Mouse (Mus musculus): ENCODE measurements around the gene Wnt4.

Wnt4 gene

DNA sequence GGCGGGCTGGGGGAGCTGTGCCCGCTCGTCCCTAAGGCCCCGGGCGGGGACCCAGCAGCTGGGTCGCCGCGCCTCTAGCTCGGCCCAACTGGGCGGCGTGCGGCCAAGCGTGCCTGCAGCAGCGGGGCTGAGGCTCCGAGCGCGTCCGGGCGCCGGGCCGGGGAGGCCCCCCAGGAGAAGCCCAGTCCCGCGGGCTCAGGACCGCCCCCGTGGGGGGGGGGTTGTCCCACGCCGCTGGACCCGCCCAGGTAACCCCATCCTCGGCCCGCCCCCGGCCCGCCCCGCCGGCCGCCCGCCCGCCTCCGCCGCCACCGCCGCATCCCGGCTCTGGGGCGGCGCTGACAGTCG lies at the start of gene Wnt4:
Gene Wnt4 (plus strand): TSS at position 324 of the 348 bp plus-strand sequence.
- DNase-seq (ENCODE audit: extremely low read depth, insufficient read length, low spot score): no peak

DNA sequence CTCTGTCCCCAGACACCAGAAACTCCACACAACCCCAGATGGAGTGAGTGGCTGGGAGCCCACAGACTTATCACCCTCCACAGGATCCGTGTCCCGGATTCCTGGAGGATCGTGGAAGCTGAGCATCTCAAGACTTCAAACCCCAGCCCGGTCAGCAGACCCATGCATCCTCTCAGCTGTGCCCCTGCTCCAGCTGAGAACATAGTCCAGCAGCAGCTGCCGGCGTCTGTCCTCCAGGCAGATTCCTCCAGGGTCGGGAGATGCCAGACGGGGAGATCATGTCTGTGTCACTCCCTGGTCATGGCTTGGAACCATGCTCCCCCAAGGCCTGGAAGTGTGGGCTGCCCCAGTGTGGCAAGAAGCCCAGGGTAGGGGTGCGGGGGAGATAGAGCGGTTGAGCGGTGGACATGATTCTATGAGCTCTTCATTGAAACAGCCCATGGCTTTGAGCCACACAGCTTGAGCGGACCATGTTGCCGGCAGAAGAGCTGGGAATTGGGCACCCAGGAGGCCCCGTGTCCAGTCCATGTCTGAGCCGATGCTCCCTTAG lies 48.6 kb upstream of the Wnt4 start:
- no peak for DNase-seq (ENCODE audit: extremely low read depth, insufficient read length, low spot score)

DNA sequence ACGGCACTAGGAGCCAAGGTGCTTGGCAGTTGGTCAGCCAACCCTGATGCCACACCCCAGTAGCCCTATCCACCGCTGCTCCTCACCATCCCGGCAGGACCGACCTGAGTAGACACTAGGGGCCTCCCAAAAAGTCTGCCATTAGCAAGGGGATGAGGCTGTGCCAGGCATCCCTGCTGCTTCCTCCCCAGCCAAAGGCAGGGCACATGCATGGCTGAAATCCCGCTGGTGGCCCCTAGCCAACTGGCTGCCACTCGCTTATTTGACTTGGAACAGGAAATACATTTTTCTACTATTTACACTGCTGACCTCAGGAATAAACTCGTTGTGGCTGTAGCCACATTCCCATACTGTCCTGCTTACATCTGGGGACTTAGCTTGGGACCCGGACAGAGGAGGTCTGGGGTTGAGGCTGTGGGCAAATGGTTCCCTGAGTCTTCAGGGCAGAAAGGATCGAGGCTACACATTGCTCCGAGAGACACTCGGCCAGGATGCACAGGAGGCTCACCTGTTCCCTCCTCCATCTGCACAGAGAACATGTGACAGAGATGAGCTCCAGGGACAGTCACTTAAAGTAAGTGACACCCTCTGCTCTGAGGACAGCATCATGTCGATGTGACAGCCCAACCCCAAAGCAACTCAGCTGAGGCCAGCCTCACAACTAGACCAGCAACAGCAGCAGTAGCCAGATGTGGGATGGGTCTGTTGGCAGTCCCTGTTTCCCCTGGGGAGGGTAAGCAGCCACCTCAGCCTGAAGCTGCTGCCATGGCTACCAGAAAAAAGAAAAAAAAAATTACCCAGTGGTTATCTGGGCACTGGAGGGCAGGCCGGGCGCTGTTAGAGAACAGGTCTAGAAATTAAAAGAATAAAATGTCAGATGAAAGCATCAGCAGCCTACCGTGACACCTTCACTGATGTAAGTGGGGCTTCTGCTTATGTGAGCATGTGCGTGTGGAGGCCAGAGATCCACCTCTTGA lies 45.5 kb upstream of the Wnt4 start:
- DNase-seq (ENCODE audit: extremely low read depth, insufficient read length, low spot score): peak; percentile 88

DNA sequence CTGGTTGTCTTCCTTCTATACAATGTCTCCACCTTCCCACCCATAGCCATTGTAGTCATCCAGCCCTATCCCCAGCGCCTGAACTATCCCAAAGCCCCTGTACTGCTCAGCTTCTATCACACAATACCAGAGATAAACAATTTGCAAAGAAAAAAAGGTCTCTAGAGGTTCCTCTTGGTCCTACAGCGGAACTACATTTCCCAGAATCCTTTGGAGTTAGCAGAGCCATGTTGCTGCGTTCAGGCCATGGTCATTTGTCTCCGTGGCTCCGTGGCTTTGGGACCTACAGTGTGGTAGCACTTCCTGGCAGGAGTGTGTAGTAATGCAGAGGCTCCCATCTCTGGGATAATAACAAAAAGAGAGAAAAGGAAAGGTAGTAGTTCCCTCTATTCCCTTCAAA lies 43.7 kb upstream of the Wnt4 start:
- no peak for DNase-seq (ENCODE audit: extremely low read depth, insufficient read length, low spot score)

DNA sequence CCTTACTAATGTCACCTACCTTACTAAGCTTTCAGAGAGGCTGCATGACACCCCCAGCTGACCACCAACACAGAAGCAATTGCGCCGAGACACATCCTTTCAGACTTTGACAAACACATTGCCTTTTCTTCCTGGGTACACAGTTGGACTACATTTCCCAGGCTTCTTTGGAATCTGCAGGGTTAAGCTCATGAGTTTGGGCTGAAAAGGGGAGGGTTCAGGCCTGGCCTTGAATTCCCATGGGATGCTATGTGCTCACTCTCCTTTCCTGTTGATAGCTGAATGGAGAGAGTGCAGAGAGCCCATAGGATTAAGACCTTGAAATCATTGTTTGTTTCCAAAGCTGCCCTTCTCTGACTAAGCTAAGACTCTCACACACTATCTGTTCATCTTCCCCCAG lies 42.8 kb upstream of the Wnt4 start:
- DNase-seq (ENCODE audit: extremely low read depth, insufficient read length, low spot score): peak; percentile 46

DNA sequence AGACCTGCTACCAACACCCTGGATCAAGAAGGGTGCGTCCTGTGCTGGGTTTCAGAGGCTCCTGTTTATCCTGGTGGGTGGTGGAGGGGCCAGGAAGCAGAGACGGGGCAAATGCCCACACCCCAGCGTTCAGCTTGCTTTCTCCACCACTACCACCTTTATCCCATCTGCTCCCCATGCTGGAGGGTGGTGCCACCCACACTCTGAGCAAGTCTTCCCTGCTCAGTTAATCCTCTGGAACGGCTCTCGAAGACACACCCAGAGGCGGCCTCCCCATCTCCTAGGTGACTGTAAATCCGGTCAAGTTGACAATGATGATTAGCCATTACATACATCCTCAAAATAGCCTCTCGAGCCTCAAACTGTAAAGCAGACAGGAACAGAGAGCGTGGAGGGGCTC lies 41.9 kb upstream of the Wnt4 start:
- DNase-seq (ENCODE audit: extremely low read depth, insufficient read length, low spot score): no peak

DNA sequence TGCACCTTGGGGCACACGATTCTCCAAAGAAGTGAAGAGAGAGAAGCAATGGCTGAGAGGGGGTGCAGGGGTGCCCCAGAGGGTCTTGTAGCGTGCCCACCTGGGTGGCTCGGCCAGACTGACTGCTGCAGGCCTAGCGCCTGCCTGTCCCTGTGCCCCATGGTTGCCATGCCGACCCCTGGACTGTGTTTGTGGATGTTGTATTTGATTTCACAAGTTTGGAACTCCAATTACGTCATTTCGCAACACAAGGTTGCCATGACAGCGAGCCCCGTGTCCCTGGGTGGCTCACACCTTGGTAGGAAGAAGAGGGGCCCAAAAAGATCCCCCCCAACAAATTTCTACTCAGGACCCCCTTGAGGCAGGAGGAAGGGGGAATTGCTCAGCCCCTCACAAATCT lies 32.4 kb upstream of the Wnt4 start:
- DNase-seq (ENCODE audit: extremely low read depth, insufficient read length, low spot score): no peak

DNA sequence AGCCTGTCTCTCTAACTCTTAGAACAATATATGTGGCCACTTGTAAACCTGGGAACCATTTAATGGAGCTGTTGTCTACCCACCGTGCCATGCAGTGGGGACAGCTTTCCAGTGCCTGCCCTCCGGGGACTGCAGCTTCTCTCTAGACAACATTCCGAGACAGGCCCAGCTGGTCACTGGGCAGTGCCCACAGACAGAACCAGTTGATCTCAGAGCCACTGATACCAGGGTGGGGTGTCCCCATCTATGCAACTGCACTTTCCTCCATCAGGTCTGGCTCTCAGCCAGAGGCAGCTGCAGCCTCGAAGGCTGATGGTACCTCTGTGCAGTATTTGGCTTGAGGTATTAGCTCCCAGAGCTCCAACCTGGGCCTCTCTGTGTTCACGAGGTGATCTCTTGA lies 27.0 kb upstream of the Wnt4 start:
- DNase-seq (ENCODE audit: extremely low read depth, insufficient read length, low spot score): no peak

DNA sequence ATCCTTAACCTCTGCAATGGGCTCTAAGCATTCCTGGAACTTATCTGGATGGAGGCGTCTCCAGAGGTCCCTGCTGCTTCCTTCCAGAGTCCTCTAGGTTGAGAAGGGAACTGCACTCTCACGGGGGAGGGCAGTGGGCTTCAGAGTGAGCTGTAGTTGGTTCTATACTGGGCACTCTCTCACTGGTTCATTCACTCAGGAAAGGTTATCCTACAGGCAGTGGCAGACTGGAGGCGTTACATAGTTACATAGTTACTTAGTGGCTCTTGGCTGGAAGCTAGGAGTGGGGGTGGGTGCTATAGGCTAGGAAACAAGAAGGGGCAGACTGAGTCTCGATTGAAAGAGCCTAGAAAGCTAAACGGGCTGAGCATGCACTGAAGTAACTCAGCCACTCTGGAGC lies 26.4 kb upstream of the Wnt4 start:
- no peak for DNase-seq (ENCODE audit: extremely low read depth, insufficient read length, low spot score)

DNA sequence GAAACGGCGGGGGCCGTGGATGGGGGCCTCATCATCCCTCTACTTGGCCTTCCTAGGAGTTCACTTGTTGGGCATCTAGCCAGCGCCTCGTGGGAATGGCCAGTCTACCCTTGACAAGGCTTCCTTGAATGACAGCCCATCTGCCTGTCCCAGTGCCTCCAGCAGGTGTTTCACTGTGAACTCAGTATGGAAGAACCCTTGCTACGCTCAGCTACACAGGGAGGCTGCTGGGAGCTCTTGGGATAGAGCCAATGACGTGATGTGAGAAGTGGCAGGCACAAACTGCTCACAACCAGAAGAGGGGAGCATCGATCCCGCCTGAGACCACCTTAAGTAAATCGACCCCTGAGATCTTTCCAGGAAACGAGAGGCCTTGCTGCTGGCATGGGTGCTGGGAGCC lies 23.7 kb upstream of the Wnt4 start:
- DNase-seq (ENCODE audit: extremely low read depth, insufficient read length, low spot score): no peak

DNA sequence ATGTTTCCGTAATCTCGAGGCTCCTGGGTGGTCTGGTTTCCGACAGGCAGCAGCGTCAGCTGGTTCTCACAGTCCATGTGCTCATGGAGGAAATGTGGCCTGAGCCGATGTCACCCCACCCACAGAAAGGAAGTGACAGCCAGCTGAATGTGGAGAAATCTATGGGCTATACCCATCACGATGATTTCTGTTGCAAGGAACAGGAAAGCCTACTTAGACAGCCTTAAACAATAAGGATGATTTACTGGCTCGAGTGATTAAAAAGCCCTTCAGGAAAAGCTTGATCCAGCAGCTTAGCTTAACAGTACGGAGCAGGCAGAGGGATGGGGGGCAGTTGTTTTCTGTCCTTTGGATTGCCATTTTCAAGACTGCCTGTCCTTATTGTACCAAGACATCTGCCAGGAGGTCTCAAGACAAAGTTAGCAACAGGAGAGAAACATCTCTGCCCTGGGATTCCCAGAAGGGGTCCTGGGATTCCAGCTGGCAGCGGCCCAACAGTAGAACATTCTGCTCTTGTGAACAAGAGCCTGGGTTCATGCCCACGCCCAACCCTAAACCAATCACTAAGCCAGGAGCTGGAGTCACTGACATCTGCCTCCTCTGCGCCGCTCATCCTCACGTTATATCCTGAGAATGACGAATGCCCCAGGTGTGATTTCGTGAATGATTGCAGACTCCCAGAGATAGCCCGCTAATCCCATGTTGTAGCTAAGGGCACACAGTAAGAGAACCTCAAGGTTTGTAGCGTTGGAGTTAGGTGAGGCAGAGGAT lies 22.9 kb upstream of the Wnt4 start:
- DNase-seq (ENCODE audit: extremely low read depth, insufficient read length, low spot score): no peak

DNA sequence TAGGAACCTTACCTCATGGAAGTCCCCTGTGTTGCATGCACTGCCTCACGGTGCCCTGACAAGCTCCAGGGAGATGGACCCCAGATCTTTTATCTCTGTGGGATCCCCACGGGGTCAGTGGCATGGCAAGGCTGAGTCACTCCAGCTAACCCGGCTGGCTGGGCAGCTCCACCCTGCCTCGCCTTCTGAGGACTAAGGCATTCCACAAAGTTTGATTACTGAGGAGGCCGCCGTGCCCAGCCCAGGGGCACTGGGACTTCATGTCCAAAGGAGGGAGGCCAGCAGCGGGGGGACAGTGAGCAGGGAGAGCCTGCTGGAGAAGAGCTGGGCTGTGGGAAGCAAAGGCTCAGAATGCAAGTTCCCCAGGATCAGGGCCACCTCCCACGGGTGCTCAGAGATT lies 21.7 kb upstream of the Wnt4 start:
- peak; percentile 68 for DNase-seq (ENCODE audit: extremely low read depth, insufficient read length, low spot score)

DNA sequence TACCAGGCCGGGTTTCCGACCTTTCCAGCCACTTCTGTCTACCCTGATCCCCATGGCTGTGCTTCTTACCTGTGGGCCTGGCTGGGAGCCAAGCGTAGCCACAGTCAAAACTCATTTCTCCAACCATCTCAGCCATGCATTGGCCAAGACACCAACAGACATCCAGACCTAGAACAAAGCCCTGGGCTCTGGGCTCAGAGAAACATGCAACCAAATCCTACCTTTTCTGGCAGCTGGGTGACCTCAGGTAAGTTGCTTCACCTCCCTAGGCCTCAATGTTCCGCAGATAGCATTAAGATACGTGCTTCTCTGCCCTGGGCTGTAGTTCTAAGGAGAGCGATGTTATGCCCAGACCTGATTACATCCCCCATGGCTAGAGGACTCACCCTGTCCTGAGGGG lies 15.5 kb upstream of the Wnt4 start:
- DNase-seq (ENCODE audit: extremely low read depth, insufficient read length, low spot score): no peak

DNA sequence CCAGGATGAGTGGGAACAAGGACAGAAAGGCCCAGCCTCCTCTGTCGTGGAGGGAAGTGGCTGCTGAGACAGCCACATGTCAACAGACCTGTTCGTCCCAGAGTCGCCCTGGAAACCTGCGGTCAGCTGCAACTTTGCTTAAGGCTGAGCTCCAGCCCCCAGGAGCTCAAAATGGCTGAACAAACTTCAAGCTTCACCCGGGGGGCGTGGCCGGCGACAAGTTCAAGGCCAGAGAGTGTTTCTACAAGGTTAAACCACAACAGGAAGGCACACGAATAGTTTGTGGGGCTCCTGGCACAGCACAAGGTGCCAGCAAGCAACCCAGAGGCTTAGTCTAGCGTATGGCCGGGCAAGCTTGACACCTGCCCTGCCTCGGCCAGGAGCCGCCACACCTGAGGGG lies 13.2 kb upstream of the Wnt4 start:
- no peak for DNase-seq (ENCODE audit: extremely low read depth, insufficient read length, low spot score)

DNA sequence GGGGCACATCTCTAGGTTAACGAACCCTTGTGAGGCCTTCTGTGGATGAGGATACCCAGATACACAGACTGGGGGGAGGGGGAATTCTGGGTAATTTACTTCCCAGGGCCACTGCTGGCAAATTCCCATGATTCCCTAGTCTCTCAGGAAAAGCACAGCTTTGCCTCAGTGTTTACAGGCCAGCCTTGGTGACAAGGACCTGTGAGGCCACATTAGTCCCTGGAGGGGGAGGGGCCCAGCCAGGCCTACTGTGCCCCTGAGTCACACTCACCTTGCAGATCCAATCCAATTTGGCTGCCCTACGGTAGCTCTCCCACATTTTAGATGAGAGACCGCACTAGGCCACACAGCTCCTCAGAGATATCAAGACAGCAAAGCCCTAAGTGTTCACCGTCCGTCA lies 12.2 kb upstream of the Wnt4 start:
- no peak for DNase-seq (ENCODE audit: extremely low read depth, insufficient read length, low spot score)

DNA sequence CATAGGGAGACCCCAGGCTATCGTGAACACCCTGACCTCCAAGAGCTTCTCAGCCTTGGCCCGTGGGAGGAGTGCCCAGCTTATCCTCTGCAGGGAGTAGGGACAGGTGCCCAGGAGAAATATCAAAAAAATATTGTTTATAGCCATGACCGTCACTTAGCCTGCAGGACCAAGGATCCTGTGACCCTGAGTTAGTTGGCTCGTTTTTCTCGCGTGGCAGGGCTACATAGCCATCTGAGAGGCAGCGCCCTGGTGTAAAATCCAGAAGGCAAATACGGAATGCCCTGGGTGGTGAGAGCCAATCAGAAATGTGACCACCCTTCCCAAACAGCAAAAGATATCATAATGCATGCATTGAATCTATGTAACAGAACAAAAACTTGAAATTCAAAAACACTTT lies 8.7 kb upstream of the Wnt4 start:
- no peak for DNase-seq (ENCODE audit: extremely low read depth, insufficient read length, low spot score)

DNA sequence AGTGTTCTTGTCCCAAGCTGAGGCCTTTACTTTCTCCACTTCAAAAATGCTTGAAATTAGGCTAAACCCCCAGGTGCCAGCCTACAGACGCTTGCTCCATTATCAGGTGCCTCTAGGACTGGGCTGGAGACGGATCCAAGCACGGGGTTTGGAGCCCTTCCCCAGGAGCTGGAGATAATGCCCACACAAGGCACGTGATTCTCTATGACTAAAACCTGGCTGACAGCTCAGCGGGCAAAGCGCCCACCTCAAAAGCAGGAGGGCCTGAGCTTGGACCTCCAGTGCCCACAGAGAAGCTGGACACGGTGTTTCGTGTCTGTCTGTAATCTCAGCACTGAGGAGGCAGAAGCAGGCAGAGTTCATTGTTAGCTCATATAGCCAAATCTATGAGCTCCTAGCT lies 5.4 kb upstream of the Wnt4 start:
- DNase-seq (ENCODE audit: extremely low read depth, insufficient read length, low spot score): no peak

DNA sequence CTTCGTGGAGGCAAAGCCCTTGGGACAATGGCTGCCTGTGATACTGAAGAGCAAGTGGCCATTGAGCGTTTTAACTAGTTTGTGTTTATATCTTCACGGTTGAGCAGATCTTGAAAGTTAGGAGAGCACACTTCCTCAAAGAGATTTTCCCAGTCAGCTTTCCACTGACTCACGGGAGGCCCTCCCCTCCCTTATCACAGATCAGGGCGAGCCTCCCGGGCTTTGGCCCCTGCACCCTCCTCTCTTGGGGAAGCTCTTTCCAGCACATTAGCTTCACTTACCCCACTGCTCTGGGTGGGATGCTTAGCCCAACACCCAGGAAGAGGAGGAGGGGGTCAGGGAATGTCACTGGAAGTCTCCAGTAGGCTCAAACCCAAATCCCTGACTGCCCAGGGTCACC lies 3.0 kb upstream of the Wnt4 start:
- no peak for DNase-seq (ENCODE audit: extremely low read depth, insufficient read length, low spot score)

DNA sequence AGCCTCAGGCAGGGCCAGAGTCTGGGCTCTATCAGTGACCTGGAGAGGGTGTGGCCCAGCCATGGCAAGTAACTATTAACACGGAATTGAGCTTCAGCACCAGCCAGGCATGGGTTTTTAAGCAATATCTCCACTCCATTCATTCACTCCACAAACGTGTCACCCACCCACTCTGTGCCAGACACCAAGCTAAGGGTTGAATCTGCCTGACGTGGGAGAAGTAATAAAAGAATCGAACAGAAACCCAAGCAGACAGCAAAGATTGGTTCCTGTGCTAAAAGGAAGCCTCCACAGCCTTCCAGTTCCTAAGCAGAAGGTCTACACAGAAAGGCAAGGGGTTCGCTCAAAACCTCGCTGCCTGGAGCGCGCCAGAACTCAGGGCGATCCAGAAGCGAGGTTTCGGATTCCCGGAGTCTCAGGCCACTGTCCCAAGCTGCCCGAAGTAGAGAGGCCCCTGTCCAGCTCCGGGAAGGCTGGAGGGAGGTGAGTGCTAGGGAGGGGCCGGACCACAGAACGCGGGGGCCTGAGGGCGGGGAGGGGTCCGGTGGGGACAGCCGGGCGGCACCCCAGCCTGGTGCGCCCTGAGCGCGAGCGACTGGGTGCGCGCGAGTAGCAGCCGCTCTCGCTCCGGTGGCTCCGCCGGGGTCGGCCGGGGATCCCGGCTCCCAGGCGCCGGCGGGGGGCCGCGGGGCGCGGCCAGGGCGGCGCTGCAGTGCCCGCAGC lies 685 bp upstream of the Wnt4 start:
- DNase-seq (ENCODE audit: extremely low read depth, insufficient read length, low spot score): no peak

DNA sequence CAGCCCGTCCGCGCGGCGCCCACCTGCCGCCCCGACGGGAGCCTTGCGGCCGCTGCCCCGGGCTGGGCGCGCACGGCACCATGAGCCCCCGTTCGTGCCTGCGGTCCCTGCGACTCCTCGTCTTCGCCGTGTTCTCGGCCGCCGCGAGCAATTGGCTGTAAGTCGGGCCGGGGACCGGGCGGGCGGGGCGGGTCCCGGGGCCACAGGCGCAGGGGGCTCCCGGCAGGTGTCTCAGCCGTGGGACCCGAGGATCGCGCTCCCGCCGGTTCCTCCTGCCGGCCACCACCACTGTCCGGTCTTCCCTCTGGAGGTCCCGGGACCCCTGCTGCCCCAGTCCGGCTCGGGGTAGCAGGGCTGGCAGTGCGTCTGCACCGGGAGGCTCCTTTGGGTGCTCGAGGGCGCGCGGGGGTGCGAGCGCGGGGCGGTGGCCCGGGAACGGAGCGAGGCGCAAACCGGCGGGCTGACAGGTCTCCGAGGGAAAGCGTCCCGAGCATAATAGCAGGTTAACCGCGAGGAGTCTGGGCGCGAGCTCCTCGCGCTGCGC lies 383 bp downstream of the Wnt4 start:
- DNase-seq (ENCODE audit: extremely low read depth, insufficient read length, low spot score): no peak

Data from 3134 (cell line).